Mouse (Mus musculus): ENCODE measurements at regions not wholly inside any gene's neighbourhood (a gene's known extent, or its start where the extent isn't known, plus 50 kb on each side); places are given as distances from the start of the nearest gene placed in this dataset.

DNA sequence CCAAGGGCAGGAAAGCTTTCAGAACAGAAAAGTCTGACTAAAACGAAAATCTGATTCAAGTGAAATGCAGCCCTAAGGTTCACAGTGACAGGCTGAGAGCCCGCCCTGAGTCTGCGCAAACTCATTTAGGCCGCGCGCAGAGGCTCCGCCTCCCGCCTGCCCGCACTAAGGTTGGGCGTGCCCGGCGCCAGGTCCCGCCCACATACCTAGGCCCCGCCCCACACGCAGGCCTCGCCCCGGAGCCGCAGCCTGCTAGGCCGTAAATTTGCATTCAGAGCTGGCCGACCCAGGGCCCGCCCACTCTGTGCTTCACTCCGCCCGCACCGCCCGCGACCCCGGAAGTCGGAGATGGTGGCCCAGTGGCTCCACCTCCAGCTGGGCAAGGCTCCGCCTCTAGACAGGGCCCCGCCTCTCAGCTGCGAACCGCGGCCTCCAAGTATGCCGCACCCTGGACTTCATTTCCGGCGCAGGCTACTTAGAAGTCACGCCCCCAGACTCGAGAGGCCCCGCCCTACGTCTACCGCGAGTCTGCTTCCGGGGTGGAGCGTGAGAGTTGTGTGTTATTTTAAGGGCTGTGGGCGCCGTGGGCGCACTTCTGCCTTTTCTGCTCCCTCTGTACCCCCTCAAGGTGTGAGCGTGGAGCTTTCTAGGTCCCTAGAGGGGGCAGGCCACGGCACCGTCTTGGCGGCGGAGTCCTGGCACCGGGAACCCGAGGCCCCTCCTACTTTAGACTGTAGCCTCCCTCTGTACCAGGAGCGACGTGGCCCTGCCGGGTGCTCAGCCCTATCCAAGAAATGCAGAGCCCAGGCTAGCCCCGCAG, 52.3 kb upstream of the Wnt7b start:
- DNase-seq (ENCODE audit: low spot score in 2 of 2): peak; percentile 98 to 99
- intact Hi-C loops (cut with DNase I): no loop called here

DNA sequence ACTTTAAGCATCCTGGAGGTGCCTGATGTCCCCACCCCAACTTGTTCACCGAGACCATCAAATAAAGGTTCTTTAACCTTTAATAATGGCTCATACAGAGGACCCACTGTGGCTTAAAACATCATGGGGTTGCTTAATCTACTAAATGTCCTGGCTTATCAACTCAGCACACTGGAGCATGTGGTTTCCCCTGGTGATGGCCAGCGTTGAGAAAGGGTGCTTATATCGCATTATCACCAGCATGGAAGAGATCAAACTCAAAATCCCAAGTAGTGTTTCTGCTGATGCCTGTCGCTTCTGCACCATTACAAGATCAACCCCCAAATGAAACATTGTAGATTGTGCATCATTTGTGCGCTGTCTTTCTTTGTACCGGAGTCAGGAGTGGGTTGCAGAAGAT, 53.2 kb upstream of the Wnt7b start:
- no peak for DNase-seq (ENCODE audit: low spot score in 2 of 2)
- intact Hi-C loops (cut with DNase I): no loop called here

DNA sequence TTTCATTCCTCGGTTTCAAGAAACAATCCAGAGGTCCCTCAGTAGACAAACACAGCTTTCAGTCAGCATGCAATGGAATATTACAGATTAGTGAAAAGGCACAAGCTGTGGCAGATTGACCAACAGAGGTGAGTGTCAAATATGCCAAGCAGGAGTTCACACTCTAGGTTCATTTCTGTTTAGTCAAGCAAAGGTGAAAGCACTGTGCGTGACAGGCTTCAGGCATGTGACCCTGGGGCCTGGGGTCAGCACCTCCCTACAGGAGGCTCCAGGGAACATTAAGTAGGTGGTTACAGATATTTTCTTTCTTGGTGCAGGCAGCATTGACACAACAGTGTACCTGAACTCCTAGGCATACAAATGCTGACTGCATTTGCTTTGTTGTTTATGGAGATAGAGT, 57.3 kb upstream of the Wnt7b start:
- DNase-seq (ENCODE audit: low spot score in 2 of 2): no peak
- intact Hi-C loops (cut with DNase I): no loop called here

DNA sequence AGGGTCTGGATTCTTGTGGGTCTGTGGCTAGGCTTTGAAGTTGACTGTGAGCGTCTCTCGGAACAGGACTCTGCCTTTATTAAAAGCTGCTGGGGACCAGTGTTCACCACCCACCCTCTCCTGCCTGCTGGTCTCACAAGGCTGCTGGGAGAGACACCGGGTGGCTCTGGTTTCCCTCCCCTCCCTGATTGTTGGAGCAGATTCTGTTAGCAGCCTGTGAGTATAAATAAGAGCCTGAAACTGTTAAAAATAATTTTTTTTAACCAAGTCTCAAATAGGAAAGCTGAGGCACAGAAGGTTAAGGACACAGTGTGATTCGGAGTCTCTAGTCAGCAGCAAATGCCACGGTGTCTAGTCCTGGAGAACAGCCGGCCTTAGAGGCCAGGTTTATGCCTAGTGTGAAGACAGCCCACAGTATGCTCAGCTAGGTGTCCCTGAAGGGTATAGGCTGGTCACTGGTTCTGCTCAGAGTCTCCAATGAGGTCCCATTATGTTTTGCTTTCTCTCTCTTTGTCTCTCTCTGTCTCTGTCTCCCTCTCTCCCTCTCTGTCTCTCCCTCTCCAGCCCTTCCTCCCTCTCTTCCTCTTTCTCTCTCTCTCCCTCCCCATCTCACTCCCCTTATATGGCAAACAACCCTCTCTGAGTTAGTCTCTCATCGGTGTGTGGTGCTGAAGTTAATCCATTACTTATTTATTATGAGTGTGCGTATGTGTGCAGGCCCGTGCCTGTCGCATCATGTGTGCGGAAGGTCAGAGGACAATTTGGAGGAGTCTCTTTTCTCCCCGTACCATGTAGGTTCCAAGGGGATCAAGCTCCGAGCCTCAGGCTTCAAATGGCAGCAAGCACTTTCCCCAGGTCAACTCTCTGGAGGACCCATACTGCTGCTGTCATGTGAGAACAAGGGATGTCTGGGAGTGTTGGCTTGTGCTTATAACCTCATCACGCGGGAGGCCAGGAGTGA, 59.1 kb upstream of the Wnt7b start:
- DNase-seq (ENCODE audit: low spot score in 2 of 2): no peak
- intact Hi-C loops (cut with DNase I): no loop called here

DNA sequence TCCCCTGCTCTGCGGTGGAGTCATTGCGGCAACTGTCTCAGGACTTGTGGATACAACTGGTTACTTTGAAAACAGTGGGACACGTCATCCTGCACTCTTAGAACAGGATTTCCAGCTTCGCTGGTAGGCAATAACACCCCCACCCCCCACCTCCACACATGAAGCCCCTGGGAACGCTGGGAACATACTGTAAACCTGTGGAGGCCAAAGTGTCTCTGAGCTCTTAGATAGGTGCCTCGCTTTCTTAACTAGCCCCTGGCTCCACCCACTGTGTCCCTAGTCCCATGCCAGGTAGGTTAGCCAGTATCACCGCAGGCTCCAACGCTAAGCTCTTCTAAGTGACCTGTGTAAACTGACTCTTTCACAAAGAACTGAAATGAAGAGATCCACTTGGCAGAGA, 63.1 kb upstream of the Wnt7b start:
- no peak for DNase-seq (ENCODE audit: low spot score in 2 of 2)
- intact Hi-C loops (cut with DNase I): no loop called here

DNA sequence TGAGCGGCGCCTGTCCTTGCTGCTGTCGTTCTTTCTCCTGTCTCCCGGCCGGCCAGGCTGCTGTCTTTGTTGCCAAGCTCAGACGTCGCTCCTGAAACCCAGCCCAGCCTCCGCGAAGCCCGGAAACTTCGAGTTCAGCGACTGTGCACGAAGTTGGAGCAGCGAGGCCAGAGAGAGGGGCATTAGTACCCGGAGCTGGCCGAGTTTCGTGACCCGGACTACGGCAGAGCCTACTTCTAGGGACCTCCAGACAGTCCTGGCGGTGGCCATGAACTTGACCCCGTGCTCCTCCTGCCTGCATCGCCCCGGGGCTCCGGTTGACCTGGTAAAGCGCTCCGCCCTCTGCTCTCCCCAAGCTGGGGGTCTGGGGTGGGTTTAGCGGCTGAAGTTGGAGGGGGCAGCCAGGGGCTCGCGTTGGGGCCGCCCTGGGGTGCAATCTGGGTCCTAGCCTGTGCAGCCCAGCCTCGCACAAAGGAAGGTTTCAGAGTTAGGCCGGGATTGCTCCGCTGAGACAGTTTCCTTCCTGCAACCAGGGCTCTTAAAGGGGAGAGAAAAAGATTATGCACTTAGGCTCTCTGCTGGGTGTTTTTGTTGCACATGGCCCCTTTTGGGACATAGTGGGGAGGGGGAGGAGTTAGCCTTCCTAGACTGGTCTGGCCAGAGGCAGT, 63.8 kb upstream of the Wnt7b start:
- intact Hi-C loops (cut with DNase I): no loop called here
- no peak for DNase-seq (ENCODE audit: low spot score in 2 of 2)

DNA sequence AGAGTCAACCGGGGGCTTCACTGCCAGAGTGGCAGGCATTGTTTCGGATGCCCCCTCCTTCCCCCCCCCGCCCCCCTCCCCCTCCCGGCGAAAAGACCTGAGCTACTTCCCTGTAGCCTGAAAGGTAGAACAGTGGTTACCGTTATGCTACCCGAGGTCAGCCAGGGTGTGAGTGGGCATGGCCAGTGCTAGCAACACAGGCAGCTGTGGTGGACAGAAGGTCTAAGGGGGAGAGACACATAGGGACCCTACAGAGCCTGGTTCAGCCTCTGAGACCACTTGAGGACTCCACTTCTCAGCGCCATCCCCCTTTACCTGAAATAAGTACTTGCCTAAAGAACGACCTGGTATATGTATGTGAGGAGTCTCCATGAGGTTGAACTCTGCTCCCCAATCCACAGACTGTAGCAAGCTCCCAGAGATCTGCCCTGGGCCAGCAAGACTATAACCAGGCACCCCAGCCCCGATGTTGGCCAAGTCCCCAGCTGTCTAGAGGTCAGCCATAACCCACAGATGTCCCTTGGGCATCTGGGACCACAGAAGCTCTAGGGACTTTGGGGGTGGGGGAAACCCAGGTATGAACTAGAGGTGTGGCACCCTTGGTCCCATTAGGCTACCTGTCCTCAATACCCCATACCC, 64.5 kb upstream of the Wnt7b start:
- intact Hi-C loops (cut with DNase I): no loop called here
- DNase-seq (ENCODE audit: low spot score in 2 of 2): no peak

DNA sequence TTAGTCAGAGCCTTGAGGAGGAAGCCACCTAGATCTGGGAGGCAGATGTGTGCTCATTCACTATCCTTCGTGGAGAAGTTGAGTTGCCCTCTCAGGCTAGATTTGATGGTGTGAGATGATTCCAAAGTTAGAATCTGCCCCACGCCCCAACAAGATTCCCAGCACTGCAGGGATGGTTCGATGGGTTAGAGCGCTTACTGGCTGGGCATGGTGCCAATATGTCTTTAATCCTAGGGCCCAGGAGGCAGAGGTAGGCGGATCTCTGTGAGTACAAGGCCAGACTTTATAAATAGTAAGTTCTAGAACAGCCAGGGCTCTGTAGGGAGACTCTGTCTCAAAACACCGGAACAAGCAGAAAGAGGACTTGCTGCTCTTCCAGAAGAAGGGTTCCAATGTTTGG, 65.3 kb upstream of the Wnt7b start:
- DNase-seq (ENCODE audit: low spot score in 2 of 2): no peak
- intact Hi-C loops (cut with DNase I): no loop called here

DNA sequence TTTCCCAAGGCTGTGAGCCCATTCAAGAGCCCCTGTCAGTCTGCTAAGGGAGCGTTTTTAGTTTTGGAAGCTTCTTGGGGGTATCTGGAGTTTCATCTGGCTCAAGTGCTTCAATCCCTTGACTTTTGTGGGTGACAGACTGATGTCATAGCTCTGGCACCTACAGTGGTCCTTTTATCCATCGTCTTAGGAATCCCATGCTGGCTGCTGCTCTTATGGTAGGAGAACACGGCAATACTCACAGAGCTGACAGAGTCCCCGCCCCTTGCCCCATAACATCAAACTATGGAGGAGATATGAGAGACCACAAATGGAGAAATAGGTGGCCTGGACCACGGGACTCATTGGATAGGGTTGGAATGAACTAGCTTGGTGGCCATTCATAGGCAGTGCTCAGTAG, 68.0 kb upstream of the Wnt7b start:
- intact Hi-C loops (cut with DNase I): no loop called here
- no peak for DNase-seq (ENCODE audit: low spot score in 2 of 2)

DNA sequence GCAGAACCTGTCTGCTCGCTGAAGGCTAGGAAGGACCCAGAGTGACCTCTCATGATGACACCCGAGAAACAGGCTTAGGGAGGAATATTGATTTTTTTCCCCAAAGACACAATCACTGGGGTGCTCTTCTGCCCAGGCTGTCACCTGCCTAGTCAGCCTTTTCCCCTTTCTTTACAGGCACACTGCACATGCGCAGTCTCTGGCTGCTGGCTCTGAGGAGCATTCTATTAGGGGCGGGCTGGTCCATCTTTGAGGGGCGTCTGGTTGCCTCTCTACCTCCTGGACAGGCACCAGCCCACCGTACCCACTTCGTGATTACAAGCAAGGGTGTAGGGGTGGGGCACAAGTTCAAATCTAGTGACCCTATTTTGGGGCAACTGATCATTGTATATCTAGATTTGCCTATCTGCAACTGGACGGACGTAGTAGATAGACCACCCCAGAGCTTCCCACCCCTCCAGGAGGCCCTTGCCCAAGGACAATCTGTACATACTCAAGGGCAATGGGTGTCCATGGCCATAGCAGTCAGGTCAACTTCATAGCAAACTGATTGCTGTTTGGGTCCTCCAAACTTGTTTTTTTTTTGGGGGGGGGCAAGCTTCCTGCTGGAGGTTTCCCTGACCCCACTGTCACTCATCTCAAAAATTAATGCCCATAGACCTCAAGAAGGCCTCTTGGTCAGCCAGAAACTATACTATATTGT, 69.6 kb upstream of the Wnt7b start:
- intact Hi-C loops (cut with DNase I): no loop called here
- DNase-seq (ENCODE audit: low spot score in 2 of 2): no peak

DNA sequence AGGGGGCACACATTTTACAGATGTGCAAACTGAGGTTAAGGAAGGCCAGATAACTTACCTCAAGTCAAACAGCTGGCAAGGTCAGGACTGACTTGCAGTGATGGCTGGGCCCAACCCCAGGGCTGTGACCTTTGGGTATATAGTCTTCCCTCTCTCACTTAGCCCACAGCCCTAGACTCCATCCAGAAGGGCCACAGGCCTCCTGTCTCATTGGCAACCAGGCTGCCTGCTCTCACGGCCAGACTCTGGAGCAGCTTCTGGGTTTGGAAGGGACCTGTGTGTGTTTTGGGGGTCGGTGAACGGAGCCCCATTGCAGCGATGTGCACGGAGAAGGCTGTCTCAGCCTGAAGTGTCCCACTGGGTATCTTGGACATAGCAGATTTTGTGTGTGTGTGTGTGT, 70.2 kb upstream of the Wnt7b start:
- DNase-seq (ENCODE audit: low spot score in 2 of 2): no peak
- intact Hi-C loops (cut with DNase I): no loop called here

DNA sequence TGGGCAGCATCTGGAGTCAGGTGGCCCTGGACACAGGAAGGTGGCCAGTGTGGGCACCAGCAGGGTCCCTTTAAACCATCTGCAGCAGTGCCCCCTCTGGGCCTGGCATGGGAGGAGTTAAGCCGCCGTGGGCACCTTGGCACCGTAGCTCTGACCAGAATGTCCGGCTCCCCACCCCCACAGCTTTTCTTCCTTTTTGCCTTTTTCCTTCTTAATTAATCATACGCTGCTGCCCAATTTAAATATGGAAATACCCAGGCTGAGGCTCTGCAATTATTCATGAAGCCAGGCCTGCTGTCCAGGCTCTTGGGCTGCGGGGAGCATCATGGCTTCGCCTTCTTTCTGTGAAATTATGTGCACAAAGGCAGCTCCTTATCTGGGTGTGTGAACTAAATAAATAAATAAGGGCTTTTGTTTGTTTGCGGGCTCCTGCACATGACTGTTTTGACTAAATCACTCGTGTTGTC, 70.6 kb upstream of the Wnt7b start:
- DNase-seq (ENCODE audit: low spot score in 2 of 2): peak; percentile 60 to 81
- intact Hi-C loops (cut with DNase I): no loop called here

DNA sequence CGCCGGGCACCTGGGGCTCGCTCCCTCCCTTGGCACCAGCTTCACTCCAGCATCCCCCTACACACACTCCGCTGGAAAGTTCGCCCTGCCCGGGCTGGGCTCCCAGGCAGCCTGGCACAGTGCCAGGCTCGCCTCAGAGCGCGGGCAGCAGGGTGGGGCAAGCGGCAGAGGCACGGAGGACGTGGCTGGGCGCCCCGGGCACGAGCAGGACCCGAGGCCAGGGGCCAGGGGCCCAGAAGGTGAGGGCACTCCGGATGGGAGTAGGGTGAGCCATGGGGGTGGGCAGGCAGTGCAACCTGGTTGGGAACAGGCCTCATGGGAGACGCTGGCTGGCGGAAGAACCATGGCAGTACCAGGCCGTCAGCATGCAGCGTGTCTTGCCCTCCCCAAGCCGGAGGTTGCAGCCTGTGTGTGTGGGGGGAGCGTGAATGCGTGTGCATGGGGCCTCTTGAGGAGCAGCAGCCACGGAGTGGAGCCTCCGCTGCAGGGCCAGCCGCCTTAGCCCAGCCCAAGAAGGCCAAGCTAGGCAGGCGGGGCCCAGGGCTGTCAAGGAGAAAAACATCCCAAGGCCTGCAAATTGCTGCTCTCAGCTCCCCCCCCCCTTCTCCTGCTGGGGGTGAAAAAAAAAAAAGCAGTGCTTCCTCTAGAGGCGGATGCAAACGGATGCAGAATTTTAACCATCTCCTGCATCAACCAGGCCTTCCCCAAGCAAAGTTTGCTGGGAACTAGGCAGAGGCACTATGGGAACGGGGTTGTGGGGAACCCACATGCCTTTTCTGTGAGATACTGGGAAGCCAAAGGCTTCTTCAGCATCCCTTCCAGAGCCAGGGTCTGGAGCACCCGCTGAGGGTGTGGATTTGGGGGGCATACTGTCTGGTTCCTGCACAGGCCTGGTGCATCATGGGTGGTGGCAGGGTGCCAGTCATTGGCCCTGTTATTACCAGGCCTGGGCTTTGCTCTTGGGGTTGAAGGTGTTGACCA, 71.4 kb upstream of the Wnt7b start:
- intact Hi-C loops (cut with DNase I): loop anchor here (2.0 kb wide), 1 partner anchor 19 kb away; no protein-coding TSS in a partner anchor
- DNase-seq (ENCODE audit: low spot score in 2 of 2): peak; percentile 78 to 84

DNA sequence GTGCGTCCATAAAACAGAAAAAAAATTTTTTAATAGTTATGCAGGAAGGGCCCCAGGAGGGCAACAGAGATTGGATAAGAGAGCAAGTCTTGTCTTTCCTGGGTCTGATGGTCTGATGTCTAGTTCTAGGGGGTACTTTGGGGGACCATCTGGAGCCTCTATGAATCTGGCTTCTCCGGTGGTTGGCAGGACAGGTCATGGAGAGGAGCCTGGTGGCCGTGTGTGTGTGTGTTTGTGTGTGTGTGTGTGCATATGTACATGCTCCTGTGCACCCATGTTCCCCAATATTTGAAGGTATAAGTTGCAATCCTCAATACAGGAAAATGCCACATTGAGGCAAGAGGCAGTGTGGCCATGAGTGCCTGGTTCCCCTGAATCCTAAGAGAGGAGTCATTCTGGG, 72.5 kb upstream of the Wnt7b start:
- DNase-seq (ENCODE audit: low spot score in 2 of 2): no peak
- intact Hi-C loops (cut with DNase I): loop anchor here (2.0 to 5.0 kb wide), 2 partner anchors 18 to 42 kb away; no protein-coding TSS in a partner anchor

DNA sequence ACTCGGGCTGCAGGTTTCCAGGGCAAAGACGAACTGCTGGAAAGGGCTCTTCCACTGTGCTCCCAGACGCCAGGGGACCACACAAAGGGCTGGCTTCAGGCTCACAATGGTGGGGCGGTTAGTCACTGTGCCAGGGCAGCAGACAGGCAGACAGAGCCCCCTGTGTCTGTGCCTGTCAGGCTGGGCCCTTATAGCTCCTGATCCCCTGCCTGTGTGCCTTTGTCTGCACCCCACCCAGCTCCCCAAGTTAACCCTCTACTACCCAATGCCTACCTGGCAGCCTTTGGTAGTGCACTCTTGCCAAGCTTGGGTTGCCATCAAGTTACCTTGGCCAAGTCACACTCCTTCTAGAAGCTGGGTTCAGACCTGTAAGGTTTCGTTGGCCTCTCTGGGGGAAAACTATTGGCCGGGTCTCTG, 73.5 kb upstream of the Wnt7b start:
- DNase-seq (ENCODE audit: low spot score in 2 of 2): peak; percentile 55 to 56
- intact Hi-C loops (cut with DNase I): loop anchor here (2.0 to 5.0 kb wide), 2 partner anchors 17 to 43 kb away; no protein-coding TSS in a partner anchor

DNA sequence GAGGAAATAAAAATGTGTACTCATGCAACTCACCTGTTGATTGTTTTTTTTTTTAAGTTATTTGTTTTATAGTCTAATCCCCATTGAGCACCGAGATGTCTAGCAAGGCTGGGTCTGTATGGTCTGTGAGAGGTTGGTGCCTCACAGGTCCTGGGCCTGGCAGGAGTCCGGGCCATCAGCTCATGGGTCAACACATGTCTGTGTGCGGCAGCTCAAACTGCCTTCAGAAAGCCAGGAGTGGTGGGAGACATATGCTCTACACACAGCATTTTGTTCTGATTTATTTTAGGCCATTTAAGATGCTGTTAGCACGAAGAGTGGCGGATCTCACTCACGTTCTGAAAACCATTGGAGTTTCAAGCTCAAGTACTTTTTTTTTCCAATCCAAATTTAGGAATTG, 74.6 kb upstream of the Wnt7b start:
- no peak for DNase-seq (ENCODE audit: low spot score in 2 of 2)

DNA sequence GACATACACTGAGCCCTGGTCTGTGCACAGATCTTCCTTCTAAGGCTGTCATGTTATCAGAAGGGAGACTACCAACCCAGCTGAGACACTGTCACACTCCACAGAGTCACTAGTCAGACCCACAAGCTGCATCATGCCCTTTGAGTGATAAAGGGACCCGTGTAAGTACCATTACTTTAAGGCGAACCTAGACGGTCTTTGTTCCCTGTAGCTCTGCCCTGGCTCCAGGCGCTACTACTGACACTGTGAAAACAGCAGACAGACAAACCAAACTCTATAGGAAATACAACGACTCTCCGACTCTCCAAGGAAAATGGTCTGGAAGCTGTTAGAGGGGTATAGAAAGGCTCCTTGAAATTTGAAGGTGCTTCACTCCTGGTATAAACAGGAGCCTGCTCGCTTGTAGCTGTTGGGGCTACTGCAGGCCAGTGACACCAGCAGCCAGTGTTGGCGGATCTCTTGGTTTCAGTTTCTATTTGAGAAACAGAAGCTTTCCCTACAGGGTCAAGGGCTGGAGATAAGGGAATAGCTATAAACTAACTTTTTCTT, 75.2 kb upstream of the Wnt7b start:
- intact Hi-C loops (cut with DNase I): loop anchor here (5.0 kb wide), 1 partner anchor 45 kb away; no protein-coding TSS in a partner anchor
- DNase-seq (ENCODE audit: low spot score in 2 of 2): no peak

More for the DNA sequence above, 74.6 kb upstream of the Wnt7b start:
- intact Hi-C loops (cut with DNase I): loop anchor here (5.0 kb wide), 1 partner anchor 45 kb away; no protein-coding TSS in a partner anchor

Data from left cerebral cortex, postnatal 14 days (tissue).